Mouse (Mus musculus) forebrain, embryonic 13.5 days (tissue): Measurements from ENCODE around the gene Actl6a. TPM values are rescaled to one million over a fixed set of nuclear protein-coding genes. Genes with fewer than 3 reads are reported as not detected.
A peak's percentile ranks its signal among the peaks of the same experiment; 100 is the strongest.
"Not testable (repeated sequence)": the region's sequence is repeated elsewhere in the genome, so short reads cannot be mapped to it uniquely, and the experiment has no call there.

Experiments
- ATAC-seq: fragments of 200-750 bp; cut with Nextera tagmentation; 2 replicates; pipeline ENCODE4 v1.8.0; 2017
- H3K27ac ChIP-seq: fragments of 300-500 bp; sonication (generic); 2 replicates; pipeline ENCODE4 v1.5.1; 2015; ENCODE audit warnings: inconsistent platforms, mild to moderate bottlenecking, moderate library complexity
- H3K27me3 ChIP-seq: fragments of 300-500 bp; sonication (generic); 2 replicates; pipeline ENCODE4 v1.6.1; 2015; ENCODE audit warnings: mild to moderate bottlenecking, inconsistent platforms
- H3K36me3 ChIP-seq: fragments of 300-500 bp; sonication (generic); 2 replicates; pipeline ENCODE4 v1.6.1; 2015; ENCODE audit warnings: mild to moderate bottlenecking, inconsistent platforms; ENCODE audit not compliant: poor library complexity, severe bottlenecking
- H3K4me1 ChIP-seq: fragments of 300-500 bp; sonication (generic); 2 replicates; pipeline ENCODE4 v1.6.1; 2015; ENCODE audit warnings: inconsistent platforms
- H3K4me2 ChIP-seq: fragments of 300-500 bp; sonication (generic); 2 replicates; pipeline ENCODE4 v1.6.1; 2015; ENCODE audit warnings: inconsistent platforms, mild to moderate bottlenecking, moderate library complexity
- H3K4me3 ChIP-seq: fragments of 300-500 bp; sonication (generic); 2 replicates; pipeline ENCODE4 v1.5.1; 2015; ENCODE audit warnings: mild to moderate bottlenecking, inconsistent platforms
- H3K9ac ChIP-seq: fragments of 300-500 bp; sonication (generic); 2 replicates; pipeline ENCODE4 v1.6.1; 2015; ENCODE audit warnings: mild to moderate bottlenecking, inconsistent platforms
- H3K9me3 ChIP-seq: fragments of 300-500 bp; sonication (generic); replicated peaks from 2 replicates; pipeline ENCODE4 v1.6.1; 2016; ENCODE audit warnings: inconsistent platforms
- WGBS: fragments of 180-500 bp; shearing (Covaris S2); methylation state at CpG from one replicate; pipeline ENCODE4 v1.1.7; 2015; 5-methylcytosine and 5-hydroxymethylcytosine counted together
- polyA plus RNA-seq: library from polyadenylated mRNA; unstranded; fragments of >200 nt; fragmentation: Nextera tagmentation; extraction: Ambion mirVana; gene quantifications from 2 replicates; pipeline ENCODE4 v1.2.1, GENCODE M21; 2015

The Actl6a gene
- polyA plus RNA-seq, 1 experiment from 2014 or later, result 206 TPM

DNA sequence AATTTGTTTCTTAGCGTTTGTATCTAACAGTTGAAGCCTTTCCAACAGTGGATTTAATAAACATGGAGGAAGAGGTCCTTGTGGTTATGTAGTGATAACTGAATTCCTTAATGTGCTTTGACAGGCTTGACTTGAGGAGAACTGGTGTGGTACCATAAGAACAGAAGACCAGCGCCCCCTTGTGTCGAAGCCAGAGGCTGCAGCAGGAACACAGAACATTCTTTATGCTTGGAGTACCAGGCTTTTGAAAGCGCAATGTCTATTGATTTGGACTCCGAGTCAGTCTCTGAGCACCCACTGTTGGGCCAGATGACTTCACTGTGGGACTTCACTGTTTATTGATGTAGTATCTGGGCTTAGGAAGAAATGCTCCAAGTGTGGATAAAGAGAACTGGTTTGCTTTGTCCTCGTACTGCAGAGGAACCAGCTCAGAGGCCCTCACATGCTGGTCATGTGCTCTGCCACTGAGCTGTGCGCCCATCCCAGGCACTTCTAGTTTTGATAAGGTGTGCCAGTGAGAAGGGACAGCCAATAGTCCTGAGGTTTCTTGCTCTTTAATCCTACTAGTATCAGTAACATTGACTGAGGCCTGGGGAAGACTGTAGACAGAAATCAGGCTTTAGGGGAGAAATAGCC lies 7.8 kb upstream of the Actl6a start:
- Histone ChIP-seq H3K27ac (no peak overlapping the region), H3K27me3 (no peaks in the 10 kb centered on the region), H3K4me1 (no peaks in the 10 kb centered on the region), H3K4me2 (no peak overlapping the region), H3K9me3 (no peaks in the 10 kb centered on the region), H3K4me3 (no peak overlapping the region), H3K36me3 (no peaks in the 10 kb centered on the region), H3K9ac (no peak overlapping the region)
- WGBS, result 32% methylated on average over 7 of the region's 7 CpGs
- peak; percentile 79 for ATAC-seq

DNA sequence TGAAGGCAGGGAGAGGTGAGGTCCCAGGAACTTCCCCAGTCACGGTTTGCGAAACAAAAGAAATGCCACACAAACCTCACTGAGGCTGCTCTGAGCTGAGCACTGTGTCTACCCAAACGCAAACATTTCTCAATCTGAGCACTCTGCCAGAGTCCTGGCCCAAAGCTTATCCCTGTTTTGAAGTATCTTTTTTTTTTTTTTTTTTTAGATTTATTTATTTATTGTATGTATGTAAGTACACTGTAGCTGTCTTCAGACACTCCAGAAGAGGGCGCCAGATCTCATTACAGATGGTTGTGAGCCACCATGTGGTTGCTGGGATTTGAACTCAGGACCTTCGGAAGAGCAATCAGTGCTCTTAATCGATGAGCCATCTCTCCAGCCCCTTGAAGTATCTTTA lies 2.1 kb upstream of the Actl6a start:
- H3K36me3 ChIP-seq, H3K9me3 ChIP-seq, H3K4me3 ChIP-seq, H3K27ac ChIP-seq, ATAC-seq, H3K27me3 ChIP-seq, H3K4me2 ChIP-seq, H3K9ac ChIP-seq, H3K4me1 ChIP-seq: not testable (repeated sequence)
- WGBS, result 89% methylated on average over 6 of the region's 6 CpGs

- H3K9me3 ChIP-seq, H3K36me3 ChIP-seq, H3K4me1 ChIP-seq, ATAC-seq, H3K27ac ChIP-seq, H3K4me3 ChIP-seq, H3K27me3 ChIP-seq, H3K4me2 ChIP-seq, H3K9ac ChIP-seq: not testable (repeated sequence)
- 94% methylated on average over 10 of the region's 10 CpGs for WGBS
These were observed 1.5 kb upstream of the Actl6a start for GRCm38 (mm10) chr3:32704632-32705031.

GRCm38 (mm10) chr3:32708052-32708367 lies 1.9 kb downstream of the Actl6a start:
- Histone ChIP-seq H3K36me3 (peaks cover 15% of the 10 kb centered on the region), H3K27ac (no peak overlapping the region), H3K4me1 (peaks cover 17% of the 10 kb centered on the region), H3K4me2 (peak overlapping the region; percentile 78), H3K4me3 (peak overlapping the region; percentile 95), H3K27me3 (no peaks in the 10 kb centered on the region), H3K9ac (no peak overlapping the region), H3K9me3 (no peaks in the 10 kb centered on the region)
- WGBS, result 3% methylated on average over 4 of the region's 4 CpGs
- no peak for ATAC-seq

GRCm38 (mm10) chr3:32708368-32709231 lies 2.5 kb downstream of the Actl6a start:
- peak; percentile 100 for ATAC-seq
- peak overlapping the region; percentile 78 for H3K4me2 ChIP-seq
- peaks cover 17% of the 10 kb centered on the region for H3K4me1 ChIP-seq
- peaks cover 21% of the 10 kb centered on the region for H3K36me3 ChIP-seq
- peak overlapping the region; percentile 95 for H3K4me3 ChIP-seq
- H3K9me3 ChIP-seq, result no peaks in the 10 kb centered on the region
- under 1% methylated on average over 86 of the region's 90 CpGs for WGBS
- peak overlapping the region; percentile 91 for H3K27ac ChIP-seq
- peak overlapping the region; percentile 96 for H3K9ac ChIP-seq
- no peaks in the 10 kb centered on the region for H3K27me3 ChIP-seq

- Histone ChIP-seq H3K27ac (peak overlapping the region; percentile 91; the same call in 1 of the 2 replicates), H3K9me3 (no peaks in the 10 kb centered on the region), H3K4me1 (peaks cover 17% of the 10 kb centered on the region), H3K4me3 (peak overlapping the region; percentile 95), H3K27me3 (no peaks in the 10 kb centered on the region), H3K9ac (peak overlapping the region; percentile 96), H3K4me2 (peak overlapping the region; percentile 78), H3K36me3 (peaks cover 29% of the 10 kb centered on the region)
- ATAC-seq, result no peak
- whole genome bisulfite sequencing, result 9% methylated on average over 9 of the region's 9 CpGs
These were observed 3.3 kb downstream of the Actl6a start for GRCm38 (mm10) chr3:32709388-32709787.

DNA sequence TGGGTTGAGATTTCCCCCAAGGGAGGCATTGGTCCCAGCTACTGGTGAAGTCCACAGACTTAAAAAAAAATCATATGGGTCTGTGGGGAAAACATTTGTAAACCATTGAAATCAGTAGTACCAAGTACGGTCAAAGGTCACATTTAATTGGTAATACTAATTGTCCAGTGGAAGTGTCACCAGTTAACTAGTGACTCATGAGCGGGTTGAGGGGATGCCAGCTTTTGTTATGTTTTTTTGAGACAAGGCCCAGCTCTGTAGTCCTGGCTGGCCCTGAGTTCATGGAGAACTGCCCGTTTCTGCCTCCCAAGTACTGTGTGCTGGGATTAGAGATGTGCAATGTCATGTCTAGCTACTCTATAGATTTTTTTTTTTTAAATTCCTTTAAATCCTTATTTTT lies 7.6 kb downstream of the Actl6a start:
- ATAC-seq, result no peak
- no peak overlapping the region for H3K9ac ChIP-seq
- no peak overlapping the region for H3K4me3 ChIP-seq
- no peak overlapping the region for H3K4me2 ChIP-seq
- H3K9me3 ChIP-seq, result no peaks in the 10 kb centered on the region
- H3K36me3 ChIP-seq, result peaks cover 70% of the 10 kb centered on the region
- peaks cover 17% of the 10 kb centered on the region for H3K4me1 ChIP-seq
- H3K27ac ChIP-seq, result no peak overlapping the region
- no peaks in the 10 kb centered on the region for H3K27me3 ChIP-seq
- WGBS, result 92% methylated on average over 3 of the region's 3 CpGs

DNA sequence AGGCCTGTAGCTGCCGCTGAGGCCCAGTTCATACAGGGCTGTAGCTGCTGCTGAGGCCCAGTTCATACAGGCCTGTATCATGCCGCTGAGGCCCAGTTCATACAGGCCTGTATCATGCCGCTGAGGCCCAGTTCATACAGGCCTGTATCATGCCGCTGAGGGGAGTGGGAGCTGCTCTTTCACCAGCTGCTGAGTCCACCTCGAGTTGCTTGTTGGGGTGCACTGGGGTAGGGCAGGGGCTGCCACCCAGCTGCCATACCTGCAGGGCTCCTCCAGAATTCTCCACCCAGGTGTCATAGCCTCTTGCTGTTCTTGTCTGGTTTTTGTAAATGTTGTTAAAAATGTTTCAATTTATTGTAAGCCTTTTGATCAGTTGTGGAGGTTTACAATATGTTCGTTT lies 11.3 kb downstream of the Actl6a start:
- ATAC-seq, H3K9ac ChIP-seq, H3K9me3 ChIP-seq, H3K27me3 ChIP-seq, H3K4me3 ChIP-seq, H3K4me1 ChIP-seq, H3K4me2 ChIP-seq, H3K27ac ChIP-seq: not testable (repeated sequence)
- WGBS, result 93% methylated on average over 6 of the region's 6 CpGs
- peaks cover 95% of the 10 kb centered on the region for H3K36me3 ChIP-seq

GRCm38 (mm10) chr3:32718271-32718670 lies 12.2 kb downstream of the Actl6a start:
- Histone ChIP-seq H3K4me2 (no peak overlapping the region), H3K9ac (no peak overlapping the region), H3K4me1 (no peaks in the 10 kb centered on the region), H3K27ac (no peak overlapping the region), H3K36me3 (peaks cover 95% of the 10 kb centered on the region), H3K9me3 (peaks cover 2% of the 10 kb centered on the region; the same call in 1 of the 2 replicates), H3K27me3 (no peaks in the 10 kb centered on the region), H3K4me3 (no peak overlapping the region)
- WGBS, result 93% methylated on average over 5 of the region's 5 CpGs
- no peak for ATAC-seq

GRCm38 (mm10) chr3:32724191-32724590 lies 18.1 kb downstream of the Actl6a start:
- Histone ChIP-seq H3K27me3 (no peaks in the 10 kb centered on the region), H3K4me1 (no peaks in the 10 kb centered on the region), H3K4me2 (no peak overlapping the region), H3K9ac (no peak overlapping the region), H3K9me3 (peaks cover 5% of the 10 kb centered on the region; the same call in 1 of the 2 replicates), H3K27ac (no peak overlapping the region), H3K4me3 (no peak overlapping the region), H3K36me3 (peaks cover 88% of the 10 kb centered on the region)
- WGBS, result 93% methylated on average over 7 of the region's 7 CpGs
- no peak for ATAC-seq

DNA sequence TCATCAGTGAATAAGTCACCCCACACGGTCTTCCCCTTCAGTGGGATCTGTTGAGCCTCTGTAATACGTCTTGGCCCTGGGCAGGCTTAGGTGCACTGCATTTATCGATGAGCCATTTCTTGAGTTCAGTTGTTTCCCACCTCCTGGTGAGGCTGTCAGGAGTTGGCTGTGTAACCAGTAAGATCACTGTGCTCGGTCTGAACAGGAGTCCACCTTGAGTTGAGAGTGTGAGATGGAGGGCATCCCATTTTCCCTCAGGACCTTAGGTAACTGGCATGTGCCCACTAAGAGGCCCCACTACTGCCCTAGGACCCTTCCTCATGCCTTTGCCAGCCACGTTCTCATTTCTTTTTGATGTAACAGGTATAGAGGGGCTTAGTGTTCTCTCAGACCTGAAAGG lies 19.9 kb downstream of the Actl6a start:
- H3K4me1 ChIP-seq, result no peaks in the 10 kb centered on the region
- H3K9ac ChIP-seq, result no peak overlapping the region
- H3K36me3 ChIP-seq, result peaks cover 90% of the 10 kb centered on the region
- WGBS, result 93% methylated on average over 5 of the region's 5 CpGs
- no peak overlapping the region for H3K4me2 ChIP-seq
- H3K27ac ChIP-seq, result no peak overlapping the region
- ATAC-seq, result no peak
- H3K27me3 ChIP-seq, result no peaks in the 10 kb centered on the region
- H3K4me3 ChIP-seq, result no peak overlapping the region
- H3K9me3 ChIP-seq, result peaks cover 5% of the 10 kb centered on the region; the same call in 1 of the 2 replicates

DNA sequence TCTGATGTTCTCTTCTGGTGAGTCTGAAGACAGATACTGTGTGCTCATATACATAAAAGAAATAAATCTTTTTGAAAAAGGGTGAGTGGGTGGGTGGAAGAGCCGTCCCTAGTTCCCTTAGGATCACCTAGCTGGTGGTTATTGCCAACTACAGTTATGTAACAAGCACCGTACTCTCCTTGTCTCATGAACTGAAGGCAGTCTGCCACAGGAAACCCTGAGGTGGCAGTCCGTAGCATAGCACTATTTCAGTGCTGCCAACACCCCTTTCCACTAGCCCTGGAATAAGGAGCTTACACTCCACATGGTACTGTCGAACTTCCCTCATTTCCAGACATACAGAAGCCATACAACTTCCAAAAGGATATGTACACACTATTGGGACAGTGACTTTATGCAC lies 21.8 kb downstream of the Actl6a start:
- H3K4me3 ChIP-seq, result no peak overlapping the region

More for the DNA sequence above, 21.8 kb downstream of the Actl6a start:
- 87% methylated on average over 4 of the region's 4 CpGs for WGBS
- H3K9ac ChIP-seq, result no peak overlapping the region
- H3K36me3 ChIP-seq, result peaks cover 90% of the 10 kb centered on the region
- peaks cover 5% of the 10 kb centered on the region; the same call in 1 of the 2 replicates for H3K9me3 ChIP-seq
- H3K4me1 ChIP-seq, result no peaks in the 10 kb centered on the region
- no peaks in the 10 kb centered on the region for H3K27me3 ChIP-seq
- ATAC-seq, result no peak
- H3K27ac ChIP-seq, result no peak overlapping the region
- no peak overlapping the region for H3K4me2 ChIP-seq
